Mouse (Mus musculus) cerebellum, adult 2 months (tissue): Measurements from ENCODE around the gene Tanc1.

Experiments used
- CTCF ChIP-seq: fragments of 200-500 bp; IDR thresholded peaks from 2 replicates; pipeline ENCODE4 v1.5.1; 2011; ENCODE audit warnings: low read depth, mild to moderate bottlenecking, control low read depth, low read length, moderate library complexity, borderline replicate concordance; ENCODE audit not compliant: insufficient read depth
- POLR2A ChIP-seq: fragments of 200-500 bp; IDR thresholded peaks from 2 replicates; pipeline ENCODE4 v1.6.1; 2011; ENCODE audit warnings: low read length, control low read depth, borderline replicate concordance; ENCODE audit not compliant: insufficient read depth

- TF ChIP-seq CTCF (no peak), POLR2A (no peak)
These were observed 217.9 kb downstream of the Tanc1 start for GRCm38 (mm10) chr2:59829718-59830117.
